Mouse (Mus musculus) layer of hippocampus, adult 8-10 months (tissue): ENCODE data around the gene Olfr209. TPM values are rescaled to one million over a fixed set of nuclear protein-coding genes. Genes with fewer than 3 reads are reported as not detected.
"Not testable (repeated sequence)": the region's sequence is repeated elsewhere in the genome, so short reads cannot be mapped to it uniquely, and the experiment has no call there.

Source experiments
- DNase-seq, 2 experiments: peaks; one replicate each; pipeline ENCODE4 v3.0.0; 2022; ENCODE audit warnings: low spot score in 2 of 2
- total RNA-seq, 4 experiments: library from RNA; stranded (reverse); gene quantifications; 2 replicates each; pipeline ENCODE4 v1.2.4; 2022

The Olfr209 gene
- total RNA-seq, result not detected

DNA sequence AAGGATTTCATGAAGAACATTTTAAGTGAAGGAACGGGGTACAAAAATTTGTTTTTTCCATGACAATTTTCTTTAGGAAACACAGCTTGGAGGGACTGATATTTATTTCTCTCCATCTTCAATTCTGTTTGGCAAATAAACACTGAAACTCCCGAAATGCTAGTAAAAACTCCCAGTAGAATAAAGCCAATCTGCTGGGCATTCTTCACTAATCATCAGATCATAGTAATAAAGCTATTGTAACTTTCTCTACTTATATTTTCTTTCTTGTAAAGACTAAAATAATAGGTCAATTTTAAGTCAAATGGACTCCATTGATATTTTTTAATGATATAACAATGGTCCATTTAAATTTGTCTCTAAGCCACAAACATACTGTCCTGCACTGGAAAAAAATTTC is at the start of gene Olfr209:
Olfr209 (minus strand) TSS at position 101 of the 400 bp plus-strand sequence.
- no peak for DNase-seq

- DNase-seq, result no peak
Observed at GRCm38 (mm10) chr16:59413475-59413874, 49.7 kb upstream of the Olfr209 start.

- no peak for DNase-seq
Observed at GRCm38 (mm10) chr16:59409800-59410199, 46.0 kb upstream of the Olfr209 start.

DNA sequence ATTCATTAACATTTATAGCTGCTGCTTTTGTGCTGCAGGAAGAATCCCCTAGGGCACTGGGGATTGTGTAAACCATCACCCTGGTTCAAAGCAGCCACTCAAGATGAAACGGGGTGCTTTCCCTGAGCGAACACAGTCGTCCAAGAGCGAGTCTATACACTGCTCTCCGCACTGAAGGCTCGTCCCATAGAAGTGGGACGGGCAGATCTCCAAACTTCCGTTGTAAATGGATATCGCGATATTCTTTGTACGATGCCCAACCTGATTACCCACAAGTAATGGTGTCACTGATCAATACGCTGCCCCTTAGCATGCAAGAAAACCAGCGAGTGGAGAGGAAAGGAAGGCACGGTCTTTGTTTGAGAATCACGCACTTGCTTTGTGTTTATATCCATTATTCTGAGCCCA is 45.6 kb upstream of the Olfr209 start:
- DNase-seq, result no peak

DNA sequence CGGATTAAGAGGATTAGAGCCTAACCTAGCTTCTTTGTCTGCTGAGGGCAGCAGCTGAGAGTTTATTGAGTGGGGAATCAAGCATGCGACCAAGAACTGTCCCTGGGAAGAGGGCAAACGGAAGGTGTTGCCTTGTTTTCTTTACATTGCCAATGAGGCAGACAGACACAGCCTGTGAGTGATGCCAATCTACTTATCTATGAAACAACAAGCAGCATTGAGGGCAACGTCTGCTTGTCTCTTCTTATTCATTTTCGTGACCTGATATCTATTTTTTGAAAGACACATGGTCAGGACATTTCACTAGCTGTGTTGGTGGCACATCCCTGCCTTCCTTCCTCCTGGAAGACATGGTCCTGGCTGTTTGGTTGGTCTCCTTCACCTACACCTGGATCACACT is 43.2 kb upstream of the Olfr209 start, which contains the start of gene Gabrr3:
Gabrr3 (plus strand) TSS at position 301 of the 400 bp plus-strand sequence.
- no peak for DNase-seq

- no peak for DNase-seq
Observed at GRCm38 (mm10) chr16:59404798-59405197, 41.0 kb upstream of the Olfr209 start.

DNA sequence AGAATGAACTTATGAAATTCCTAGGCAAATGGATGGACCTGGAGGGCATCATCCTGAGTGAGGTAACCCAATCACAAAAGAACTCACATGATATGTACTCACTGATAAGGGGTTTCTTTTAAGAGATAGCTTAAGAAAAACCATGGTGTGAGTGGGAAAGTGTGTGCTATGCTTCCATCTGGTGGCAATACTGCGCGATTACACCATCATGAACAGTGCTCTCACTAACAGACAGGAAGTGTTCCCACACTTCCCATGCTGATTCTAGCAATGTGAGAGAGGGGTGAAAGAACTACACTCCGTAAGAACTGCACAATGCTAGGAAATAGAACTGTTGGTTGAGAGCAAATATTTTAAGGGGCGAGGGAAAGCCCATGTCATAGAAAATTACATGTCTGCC is 39.9 kb upstream of the Olfr209 start:
- DNase-seq, result no peak

DNA sequence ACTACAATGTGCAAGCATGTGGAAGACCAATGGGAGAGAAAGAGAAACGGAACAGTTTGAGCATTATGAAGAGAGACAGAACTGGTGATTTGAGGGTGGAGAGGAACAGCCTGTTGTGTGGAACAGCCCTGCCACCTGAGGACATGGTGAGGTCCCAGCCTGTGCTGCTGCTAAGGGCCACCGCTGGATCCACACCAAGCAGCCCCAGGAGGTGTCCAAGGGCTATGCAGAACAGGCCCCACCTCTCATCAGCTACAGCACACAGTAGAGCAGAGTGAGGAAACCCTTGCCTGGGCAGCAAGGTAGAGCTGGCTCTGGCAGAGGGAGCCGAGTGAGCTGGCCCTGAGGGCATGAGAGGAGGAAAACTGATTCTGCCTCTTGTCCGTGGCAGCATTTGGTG is 38.2 kb upstream of the Olfr209 start:
- no peak for DNase-seq

DNA sequence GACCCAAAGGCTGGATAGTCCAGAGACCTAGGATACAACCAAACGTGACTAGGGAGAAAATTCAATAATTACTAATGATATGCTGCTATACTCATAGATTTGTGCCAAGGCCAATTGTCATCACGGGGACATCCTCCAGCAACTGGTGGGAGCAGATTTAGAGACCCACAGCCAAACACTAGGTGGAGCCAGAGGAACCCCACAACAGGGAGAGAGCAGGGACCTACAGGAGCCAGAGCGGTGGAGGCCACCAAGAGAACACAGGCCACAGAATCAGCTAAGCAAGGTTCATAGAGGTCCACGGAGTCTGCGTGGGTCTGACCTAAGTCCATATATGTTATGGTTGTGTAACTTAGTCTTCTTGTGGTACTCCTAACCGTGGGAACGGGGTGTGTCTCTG is 37.3 kb upstream of the Olfr209 start:
- no peak for DNase-seq

DNA sequence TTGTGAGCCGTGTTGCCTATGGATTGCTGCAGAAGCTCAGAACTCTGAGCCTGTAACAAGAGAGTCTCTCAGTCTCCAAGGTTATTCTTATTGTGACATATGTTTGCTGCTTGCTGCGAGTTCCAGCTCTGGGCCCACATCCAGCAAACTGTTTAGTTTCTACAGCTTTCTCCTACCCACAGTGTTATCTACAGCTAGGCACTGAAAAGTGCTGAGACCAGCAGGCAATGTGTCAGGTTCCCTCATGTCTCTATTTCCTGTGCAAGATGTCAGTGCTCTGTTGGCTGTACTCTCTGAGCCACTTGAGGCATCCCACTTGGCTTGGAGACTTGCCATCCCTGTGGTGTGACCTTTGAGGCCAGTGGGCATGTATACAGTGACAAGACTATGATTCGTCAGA is 29.5 kb upstream of the Olfr209 start:
- DNase-seq, result peak; percentile 64 to 76

DNA sequence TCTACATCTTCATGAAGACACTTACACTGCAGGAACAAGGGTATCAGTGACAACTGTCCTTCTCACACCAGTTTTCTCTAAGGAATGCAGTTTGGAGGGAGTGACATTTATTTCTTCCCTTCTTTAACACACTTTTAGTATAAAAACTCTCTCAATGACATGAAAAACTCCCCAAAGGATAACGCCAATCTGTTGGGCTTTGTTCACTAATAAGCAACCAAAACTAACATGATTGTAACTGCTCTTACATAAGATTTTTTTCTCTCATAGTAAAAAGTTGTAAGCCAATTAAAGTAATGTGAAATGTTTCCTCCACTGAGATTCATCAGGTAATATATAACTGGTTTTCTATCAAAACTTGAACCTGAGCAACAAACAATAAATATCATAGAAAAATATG is 14.6 kb downstream of the Olfr209 start, which contains the start of gene Olfr206:
Olfr206 (minus strand) TSS at position 101 of the 400 bp plus-strand sequence.
- no peak for DNase-seq

GRCm38 (mm10) chr16:59331038-59331437 is 32.8 kb downstream of the Olfr209 start, which contains the start of gene Olfr205:
Gene Olfr205, minus strand, starts transcription at chr16:59331138.
- no peak for DNase-seq

DNA sequence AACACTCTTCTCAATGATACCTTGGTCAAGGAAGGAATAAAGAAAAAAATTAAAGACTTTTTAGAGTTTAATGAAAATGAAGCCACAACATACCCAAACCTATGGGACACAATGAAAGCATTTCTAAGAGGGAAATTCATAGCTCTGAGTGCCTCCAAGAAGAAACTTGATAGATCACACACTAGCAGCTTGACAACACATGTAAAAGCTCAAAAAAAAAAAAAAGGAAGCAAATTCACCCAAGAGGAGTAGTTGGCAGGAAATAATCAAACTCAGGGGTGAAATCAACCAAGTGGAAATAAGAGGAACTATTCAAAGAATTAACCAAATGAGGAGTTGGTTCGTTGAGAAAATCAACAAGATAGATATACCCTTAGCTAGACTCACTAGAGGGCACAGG is 40.5 kb downstream of the Olfr209 start:
- DNase-seq, result not testable (repeated sequence)

DNA sequence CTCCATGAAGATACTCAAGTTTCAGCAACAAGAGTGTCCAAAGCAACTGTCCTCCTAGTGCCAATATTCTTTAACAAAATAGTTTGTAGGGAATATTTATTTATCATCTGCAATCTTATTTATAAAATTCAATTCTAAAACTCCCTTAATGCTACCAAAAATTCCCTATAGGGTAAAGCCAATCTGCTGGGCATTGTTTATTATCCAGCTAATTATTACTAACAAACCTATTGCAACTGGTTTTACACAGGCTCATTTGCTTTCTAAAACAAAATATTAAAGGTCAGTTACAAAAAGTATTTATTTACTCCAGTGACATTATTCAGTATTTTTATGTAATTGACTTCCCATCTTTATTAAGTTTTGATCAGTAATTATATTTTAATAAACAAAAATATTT is 45.6 kb downstream of the Olfr209 start, which contains the start of gene Olfr204:
Olfr204 (minus strand) TSS at position 101 of the 400 bp plus-strand sequence.
- no peak for DNase-seq

Other genes starting within 250 kb of the Olfr209 start
- gene Olfr194, start 242.9 kb downstream of the Olfr209 start, total RNA-seq, result not detected
- gene Olfr195, start 216.9 kb downstream of the Olfr209 start, total RNA-seq, result not detected
- gene Olfr196, start 193.5 kb downstream of the Olfr209 start, total RNA-seq, result not detected
- not detected for gene Olfr198, start 160.5 kb downstream of the Olfr209 start, total RNA-seq
- gene Olfr199, start 144.2 kb downstream of the Olfr209 start, total RNA-seq, result not detected
- gene Olfr201, start 91.4 kb downstream of the Olfr209 start, total RNA-seq, result not detected
- not detected for gene Olfr202, start 77.2 kb downstream of the Olfr209 start, total RNA-seq
- not detected for gene Olfr203, start 65.1 kb downstream of the Olfr209 start, total RNA-seq
- gene Olfr204, start 45.7 kb downstream of the Olfr209 start, total RNA-seq, result not detected
- gene Olfr205, start 32.9 kb downstream of the Olfr209 start, total RNA-seq, result not detected
- gene Olfr206, start 14.7 kb downstream of the Olfr209 start, total RNA-seq, result not detected
- gene Gabrr3, start 43.3 kb upstream of the Olfr209 start, total RNA-seq, result under 1 TPM; 0.14 to 0.21 (median 0.17) TPM
- gene Riox2, start 107.8 kb upstream of the Olfr209 start, total RNA-seq, result 10 to 100 TPM; 14.8 to 17.6 (median 15.7) TPM
- 1 to 10 TPM; 4.2 to 6.6 (median 5.0) TPM for gene Crybg3, start 237.0 kb upstream of the Olfr209 start, total RNA-seq